Mouse (Mus musculus) testis, postnatal 14 days (tissue): ENCODE results near the gene Bpifb2.
"Not testable (repeated sequence)": the region's sequence is repeated elsewhere in the genome, so short reads cannot be mapped to it uniquely, and the experiment has no call there.

ENCODE experiments used
- DNase-seq: peaks from one replicate; pipeline ENCODE4 v3.0.0; 2021; ENCODE audit warnings: low spot score

The Bpifb2 gene

DNA sequence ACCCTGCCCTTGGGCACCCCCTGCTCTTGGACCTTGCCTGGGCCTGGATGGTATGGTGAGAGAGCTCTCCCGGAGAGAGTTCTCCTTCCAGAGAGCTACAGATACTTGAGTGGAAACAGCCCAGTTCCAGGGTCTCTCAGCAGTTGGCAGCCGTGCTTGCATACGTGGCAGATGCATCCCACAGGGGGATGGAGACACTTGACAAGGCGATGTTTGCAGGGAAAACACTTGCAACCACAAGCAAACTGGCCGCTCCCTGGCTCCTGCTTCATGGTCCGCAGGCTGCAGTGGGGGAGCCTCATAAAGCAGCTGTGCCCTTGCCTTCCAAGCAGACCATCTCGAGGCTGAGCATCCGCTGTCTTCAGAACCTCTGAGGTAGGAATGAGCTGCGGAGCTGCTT, at the start of gene Bpifb2:
Gene Bpifb2, plus strand, starts transcription at position 301 of the 400 bp plus-strand sequence.
- DNase-seq = no peak

DNA sequence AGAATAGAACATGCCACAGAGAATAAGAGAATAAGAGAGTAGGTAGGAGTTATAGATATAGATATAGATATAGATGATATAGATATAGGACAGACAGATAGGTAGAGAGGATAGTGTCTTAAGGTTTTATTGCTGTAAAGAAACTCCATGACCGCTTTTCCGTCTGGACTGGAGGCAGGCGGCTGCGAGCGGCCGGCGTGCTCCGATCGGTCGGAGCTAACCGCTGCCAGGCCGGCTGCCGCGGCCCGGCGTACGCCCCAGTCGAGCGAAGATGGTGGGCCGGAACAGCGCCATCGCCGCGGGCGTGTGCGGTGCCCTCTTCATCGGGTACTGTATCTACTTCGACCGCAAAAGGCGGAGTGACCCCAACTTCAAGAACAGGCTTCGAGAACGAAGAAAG, 48.9 kb upstream of the Bpifb2 start:
- DNase-seq = not testable (repeated sequence)

GRCm38 (mm10) chr2:153827171-153827830, 47.5 kb upstream of the Bpifb2 start:
- DNase-seq = no peak

DNA sequence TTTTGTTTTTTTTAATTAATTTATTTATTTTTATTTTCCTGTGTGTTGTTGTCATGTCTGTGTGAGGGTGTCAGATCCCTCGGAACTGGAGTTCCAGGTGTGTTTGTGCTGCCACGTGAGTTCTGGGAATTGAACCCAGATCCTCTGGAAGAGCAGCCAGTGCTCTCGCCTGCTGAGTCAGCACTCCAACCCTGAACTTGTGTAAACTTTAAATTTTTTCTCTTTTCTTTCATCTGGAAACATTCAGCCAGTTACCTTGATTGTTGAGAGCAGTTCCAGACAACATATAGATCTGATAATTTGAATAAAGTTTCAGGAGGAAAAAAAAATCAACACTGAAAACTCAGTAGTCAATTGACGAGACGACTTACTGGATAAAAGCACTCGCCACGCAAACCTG, 46.1 kb upstream of the Bpifb2 start:
- DNase-seq = no peak

DNA sequence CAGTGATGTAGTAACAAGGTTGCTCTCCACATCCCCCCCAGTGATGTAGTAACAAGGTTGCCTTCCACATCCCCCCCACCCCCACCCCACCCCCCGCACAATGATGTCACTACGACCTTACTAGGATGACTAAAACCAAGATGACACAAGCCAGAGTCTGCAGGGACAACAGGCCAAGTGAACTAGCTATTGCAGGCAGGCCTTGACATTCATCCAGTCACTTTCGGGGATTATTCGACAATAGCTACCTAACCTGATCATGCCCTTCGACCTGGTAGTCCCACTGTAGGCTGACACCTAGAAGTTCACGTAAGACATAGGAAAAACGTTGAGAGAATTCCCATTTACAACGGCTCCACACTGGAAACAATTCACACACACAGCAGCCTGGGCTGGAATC, 41.6 kb upstream of the Bpifb2 start:
- no peak for DNase-seq

DNA sequence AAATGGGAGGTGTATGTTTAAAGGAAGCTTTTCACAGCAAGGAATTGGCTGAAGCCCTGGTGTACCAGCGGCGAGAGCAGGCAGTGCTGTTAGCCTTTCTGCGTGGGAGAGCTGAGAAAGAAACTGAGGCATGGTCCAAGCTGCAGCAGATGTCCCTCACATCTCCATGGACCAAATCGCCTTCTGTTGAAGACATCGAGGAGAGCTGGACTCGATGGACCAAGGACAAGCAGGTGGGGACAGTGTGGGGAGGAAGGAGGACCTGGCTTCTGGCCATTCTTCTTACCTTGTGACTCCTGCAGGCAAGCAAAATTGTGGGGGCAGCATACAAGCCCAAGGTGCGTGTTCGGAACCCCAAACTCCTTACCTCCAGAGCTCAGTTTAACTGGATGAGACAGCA, 32.0 kb upstream of the Bpifb2 start:
- DNase-seq = no peak

- DNase-seq = no peak
Measured at GRCm38 (mm10) chr2:153848389-153848788, 26.5 kb upstream of the Bpifb2 start.

DNA sequence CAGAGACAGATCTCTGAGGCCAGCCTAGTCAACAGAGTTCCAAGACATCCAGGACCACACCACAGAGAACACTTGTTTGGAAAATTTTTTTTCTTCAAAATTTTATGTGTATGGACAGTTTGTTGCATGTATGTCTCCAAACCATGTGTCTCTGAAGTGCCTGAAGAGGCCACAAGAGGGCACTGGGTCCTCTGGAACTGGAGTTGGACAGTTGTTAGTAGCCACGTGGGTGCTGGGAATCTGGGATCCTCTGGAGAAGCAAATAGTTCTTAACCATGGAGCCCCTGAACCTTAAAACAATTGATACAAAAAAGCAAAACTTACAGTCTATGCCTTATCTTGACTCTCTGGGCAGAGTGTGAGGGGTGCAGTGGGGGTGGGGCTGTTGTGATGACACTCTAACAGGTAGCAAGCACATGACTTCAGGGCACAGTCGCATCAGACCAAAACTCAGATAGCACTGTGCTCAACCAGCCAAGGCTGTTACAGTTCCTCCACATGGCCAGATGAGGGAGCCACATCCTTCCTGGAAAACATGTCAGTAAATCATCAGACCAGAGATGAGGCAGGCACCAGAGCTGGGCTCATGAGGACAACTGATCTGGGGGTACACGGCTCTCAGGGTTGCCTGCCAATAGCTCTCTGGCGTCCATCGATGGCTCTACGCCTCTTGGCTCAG, 24.4 kb upstream of the Bpifb2 start:
- DNase-seq = no peak

DNA sequence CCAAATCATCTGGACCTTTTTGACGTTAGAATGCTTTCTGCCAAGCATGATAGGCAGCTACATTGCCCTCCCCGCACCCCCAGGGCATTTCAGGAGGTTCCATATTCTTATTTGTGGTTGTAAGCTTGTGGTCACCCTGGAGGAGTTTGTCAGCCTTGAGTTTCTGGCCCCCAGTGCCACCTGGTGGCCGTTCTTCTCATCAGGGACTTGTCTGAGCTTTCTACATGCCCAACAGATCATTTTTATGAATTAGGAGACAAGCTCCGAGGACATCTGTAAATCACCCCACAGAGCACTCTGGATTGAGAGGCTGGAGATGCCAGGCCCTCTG, 23.9 kb upstream of the Bpifb2 start:
- DNase-seq = peak; percentile 36

- no peak for DNase-seq
Measured at GRCm38 (mm10) chr2:153853544-153853943, 21.3 kb upstream of the Bpifb2 start.

- DNase-seq = no peak
Measured at GRCm38 (mm10) chr2:153859581-153859980, 15.3 kb upstream of the Bpifb2 start.

GRCm38 (mm10) chr2:153860315-153860714, 14.5 kb upstream of the Bpifb2 start:
- DNase-seq = no peak

- no peak for DNase-seq
Measured at GRCm38 (mm10) chr2:153860715-153861114, 14.1 kb upstream of the Bpifb2 start.

DNA sequence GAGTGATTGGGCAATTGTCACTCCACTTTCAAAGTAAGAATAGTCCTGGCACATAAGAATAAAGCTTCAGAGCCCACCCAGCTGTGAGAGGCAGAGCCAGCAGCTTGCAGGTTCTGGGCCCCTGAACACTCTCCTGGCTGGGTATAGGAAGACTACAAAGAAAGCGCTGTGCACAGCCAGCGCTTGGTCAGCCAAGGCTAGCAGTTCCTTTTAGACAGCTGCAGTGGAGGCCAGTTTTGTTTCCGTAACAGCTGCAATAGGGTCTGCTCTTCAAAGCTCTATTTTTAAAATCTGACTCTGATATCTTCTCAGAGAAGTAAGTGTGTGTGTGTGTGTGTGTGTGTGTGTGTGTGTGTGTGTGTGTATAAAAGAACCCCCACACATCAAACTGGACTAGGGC, 12.9 kb upstream of the Bpifb2 start:
- no peak for DNase-seq

DNA sequence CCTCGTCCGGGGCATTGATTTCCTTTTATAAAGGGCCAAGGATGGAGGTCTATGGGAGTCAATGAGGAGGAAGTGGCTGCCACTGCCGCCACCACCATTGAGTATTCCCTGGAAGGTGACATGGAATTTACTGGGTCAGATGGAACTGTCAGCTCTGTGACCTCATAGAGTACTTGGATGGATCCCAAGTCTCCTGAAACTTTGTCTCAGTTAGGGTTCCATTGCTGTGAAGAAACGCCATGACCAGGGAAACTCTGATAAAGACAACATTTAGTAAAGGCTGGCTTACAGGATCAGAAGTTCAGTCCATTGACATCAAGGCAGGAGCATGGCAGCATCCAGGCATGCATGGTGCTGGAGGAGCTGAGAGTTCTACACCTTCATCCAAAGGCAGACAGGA, 3.9 kb upstream of the Bpifb2 start, which contains the start of gene Sun5:
Gene Sun5, minus strand, starts transcription at position 101 of the 400 bp plus-strand sequence.
- no peak for DNase-seq

- DNase-seq = no peak
Measured at GRCm38 (mm10) chr2:153899111-153899510, 24.3 kb downstream of the Bpifb2 start.

DNA sequence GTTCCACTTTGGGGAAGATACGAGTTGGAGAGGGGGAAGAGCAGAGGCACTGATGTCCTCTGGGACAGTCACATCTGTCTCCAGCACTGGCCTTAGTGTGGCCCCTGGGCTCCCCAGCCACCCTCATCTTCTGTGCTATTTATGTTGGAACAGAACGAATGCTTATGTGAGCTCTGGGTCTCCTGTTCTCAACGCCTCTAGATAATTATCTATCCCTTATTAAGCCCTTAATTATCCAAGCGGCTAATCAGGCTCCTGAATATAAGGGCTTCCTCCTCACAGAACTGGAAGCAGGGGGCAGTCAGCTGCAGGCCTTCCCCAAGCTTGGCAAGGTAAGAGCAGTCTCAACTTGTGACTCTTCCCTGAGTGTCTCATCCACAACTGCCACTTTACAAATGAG, 25.2 kb downstream of the Bpifb2 start, which contains the start of gene Bpifb6:
Gene Bpifb6, plus strand, starts transcription at position 301 of the 400 bp plus-strand sequence.
- DNase-seq = no peak

- no peak for DNase-seq
Measured at GRCm38 (mm10) chr2:153902726-153903125, 27.9 kb downstream of the Bpifb2 start.

- DNase-seq = no peak
Measured at GRCm38 (mm10) chr2:153906626-153907025, 31.8 kb downstream of the Bpifb2 start.

GRCm38 (mm10) chr2:153914151-153914550, 39.3 kb downstream of the Bpifb2 start:
- DNase-seq = no peak

GRCm38 (mm10) chr2:153917930-153918329, 43.1 kb downstream of the Bpifb2 start, which contains the start of gene Bpifb3:
Bpifb3 (plus strand) TSS chr2:153918230.
- DNase-seq = no peak

GRCm38 (mm10) chr2:153921246-153921645, 46.4 kb downstream of the Bpifb2 start:
- DNase-seq = no peak

DNA sequence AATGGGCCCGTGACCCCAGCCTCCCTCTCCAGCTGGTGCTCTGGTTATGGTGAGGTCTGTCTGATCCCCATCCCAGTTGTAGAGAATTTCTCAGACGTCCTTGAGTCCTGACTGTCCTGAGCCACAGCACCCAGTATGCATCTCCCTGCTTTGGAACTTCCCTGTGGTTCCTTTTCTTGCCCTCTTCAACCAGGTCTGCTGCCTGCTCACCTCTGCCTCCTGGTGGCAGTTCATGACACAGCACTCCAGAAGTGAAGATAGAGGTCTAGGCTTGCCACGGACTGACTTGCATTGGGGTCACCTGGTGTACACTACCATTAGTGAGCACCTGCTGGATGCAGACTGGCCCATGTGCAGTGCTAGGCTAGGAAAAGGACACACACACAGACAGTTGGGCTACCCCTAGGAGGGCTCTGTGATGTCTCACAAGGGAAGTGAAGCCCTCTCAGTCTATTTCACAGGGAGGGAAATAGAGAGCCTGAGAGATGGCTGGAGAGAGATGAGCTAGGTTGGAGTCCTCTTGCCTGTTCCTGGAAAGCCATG, 55.1 kb downstream of the Bpifb2 start:
- peak; percentile 36 for DNase-seq
